Mouse (Mus musculus): Measurements from ENCODE around the gene Cdh7. TPM values are rescaled to one million over a fixed set of nuclear protein-coding genes. Genes with fewer than 3 reads are reported as not detected.

The Cdh7 gene
- total and polyA plus RNA-seq, 3 experiments, result not detected

DNA sequence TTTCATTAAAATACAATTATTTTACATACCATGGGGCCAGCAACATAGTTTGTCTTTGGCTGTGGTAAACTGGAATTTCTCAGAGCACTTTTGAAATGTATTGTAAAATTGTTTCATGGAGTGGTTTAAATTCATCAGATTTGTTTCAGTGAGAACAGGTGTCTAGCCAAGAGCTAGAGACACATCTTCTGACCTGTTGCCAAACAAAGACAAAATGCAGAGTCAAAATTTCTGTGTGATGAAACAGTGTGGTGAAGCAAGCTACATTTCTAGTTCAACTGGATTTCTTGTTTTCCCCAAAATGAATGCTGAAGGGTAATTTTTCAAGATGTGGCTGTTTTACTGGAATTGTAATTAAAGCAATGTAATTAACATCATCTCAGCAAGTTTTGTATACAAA is 22.2 kb downstream of the Cdh7 start:
- intact Hi-C loops (cut with DNase I), result no loop called here
- no peak overlapping the region for H3K4me3 ChIP-seq
- H3K9ac ChIP-seq (ENCODE audit: low read depth, low read length), result no peak overlapping the region
- DNase-seq, result no peak
- TF ChIP-seq POLR2A (IDR thresholded peaks at IDR 0.05; ENCODE audit: insufficient read depth, low read depth, low read length) (no peak), CTCF (IDR thresholded peaks at IDR 0.05) (no peak), EP300 (IDR thresholded peaks at IDR 0.05; ENCODE audit: insufficient read depth, low read depth, low read length) (no peak)
- H3K27ac ChIP-seq, result no peak overlapping the region
- H3K27me3 ChIP-seq (ENCODE audit: control insufficient read depth, insufficient read depth, low read length), result no peaks in the 10 kb centered on the region
- no peaks in the 10 kb centered on the region for H3K4me1 ChIP-seq (ENCODE audit: control insufficient read depth, insufficient read depth, low read length)
- H3K36me3 ChIP-seq (ENCODE audit: control insufficient read depth, insufficient read depth, low read length), result no peaks in the 10 kb centered on the region
- no peaks in the 10 kb centered on the region for H3K79me2 ChIP-seq (replicated peaks; ENCODE audit: control insufficient read depth, insufficient read depth, low read length)

DNA sequence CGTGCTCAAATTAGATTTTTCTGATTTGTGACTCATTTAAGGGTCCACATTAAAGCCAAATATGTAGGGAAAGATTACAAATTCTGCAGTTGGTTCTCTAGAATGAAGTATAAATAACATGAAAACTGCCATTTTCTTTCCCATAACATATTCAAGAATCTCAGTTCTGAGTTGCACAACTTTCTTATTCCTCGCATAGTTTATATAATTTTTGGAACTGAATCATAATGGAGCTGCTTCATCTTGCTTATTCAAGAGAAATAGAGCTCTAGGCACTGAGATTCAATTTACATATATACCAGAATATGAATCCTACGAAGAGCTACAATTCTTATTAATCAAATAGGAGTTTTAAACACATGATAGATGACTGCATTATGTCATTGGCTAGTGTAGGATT is 22.8 kb downstream of the Cdh7 start:
- Histone ChIP-seq H3K9ac (ENCODE audit: low read depth, low read length) (no peak overlapping the region), H3K4me3 (no peak overlapping the region), H3K79me2 (replicated peaks; ENCODE audit: control insufficient read depth, insufficient read depth, low read length) (no peaks in the 10 kb centered on the region), H3K4me1 (ENCODE audit: control insufficient read depth, insufficient read depth, low read length) (no peaks in the 10 kb centered on the region), H3K27ac (no peak overlapping the region), H3K36me3 (ENCODE audit: control insufficient read depth, insufficient read depth, low read length) (no peaks in the 10 kb centered on the region), H3K27me3 (ENCODE audit: control insufficient read depth, insufficient read depth, low read length) (no peaks in the 10 kb centered on the region)
- WGBS, result 62% methylated on average over 3 of the region's 3 CpGs
- DNase-seq, result no peak
- no peak for TF ChIP-seq CTCF (IDR thresholded peaks at IDR 0.05)
- no peak for TF ChIP-seq EP300 (IDR thresholded peaks at IDR 0.05; ENCODE audit: insufficient read depth, low read depth, low read length)
- TF ChIP-seq POLR2A (IDR thresholded peaks at IDR 0.05; ENCODE audit: insufficient read depth, low read depth, low read length), result no peak
- intact Hi-C loops (cut with DNase I), result no loop called here

- H3K79me2 ChIP-seq (replicated peaks; ENCODE audit: control insufficient read depth, insufficient read depth, low read length), result no peaks in the 10 kb centered on the region
- no peaks in the 10 kb centered on the region for H3K36me3 ChIP-seq (ENCODE audit: control insufficient read depth, insufficient read depth, low read length)
- H3K27me3 ChIP-seq (ENCODE audit: control insufficient read depth, insufficient read depth, low read length), result no peaks in the 10 kb centered on the region
- intact Hi-C loops (cut with DNase I), result no loop called here
- no peak overlapping the region for H3K27ac ChIP-seq
- DNase-seq, result no peak
- 60% methylated on average over 1 of the region's 1 CpGs for WGBS
- TF ChIP-seq EP300 (IDR thresholded peaks at IDR 0.05; ENCODE audit: insufficient read depth, low read depth, low read length) (no peak), POLR2A (IDR thresholded peaks at IDR 0.05; ENCODE audit: insufficient read depth, low read depth, low read length) (no peak), CTCF (IDR thresholded peaks at IDR 0.05) (no peak)
- no peaks in the 10 kb centered on the region for H3K4me1 ChIP-seq (ENCODE audit: control insufficient read depth, insufficient read depth, low read length)
- H3K9ac ChIP-seq (ENCODE audit: low read depth, low read length), result no peak overlapping the region
- H3K4me3 ChIP-seq, result no peak overlapping the region
Measured at GRCm38 (mm10) chr1:110012153-110012552, 29.9 kb downstream of the Cdh7 start.

DNA sequence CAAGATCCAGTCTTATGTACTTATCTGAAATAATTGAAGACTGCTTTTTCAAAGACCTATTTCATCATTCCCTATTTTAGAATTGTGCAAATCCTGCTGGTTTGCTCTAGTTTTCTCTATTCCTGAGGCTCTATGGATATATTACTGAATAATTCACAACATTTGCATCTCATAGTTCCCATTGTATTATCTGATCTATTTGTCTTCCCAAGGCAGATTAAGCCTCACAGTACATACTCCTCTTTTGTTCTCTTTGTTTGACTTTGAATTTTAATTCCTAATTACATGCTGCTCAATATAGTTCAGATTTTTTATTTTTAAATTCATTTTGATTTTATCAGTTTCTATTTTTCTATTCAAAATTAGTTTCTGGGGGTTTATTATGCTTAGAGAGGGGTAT is 74.1 kb downstream of the Cdh7 start:
- H3K4me3 ChIP-seq, result no peak overlapping the region
- no peaks in the 10 kb centered on the region for H3K36me3 ChIP-seq (ENCODE audit: control insufficient read depth, insufficient read depth, low read length)
- H3K27me3 ChIP-seq (ENCODE audit: control insufficient read depth, insufficient read depth, low read length), result no peaks in the 10 kb centered on the region
- intact Hi-C loops (cut with DNase I), result no loop called here
- no peak overlapping the region for H3K27ac ChIP-seq
- no peak overlapping the region for H3K9ac ChIP-seq (ENCODE audit: low read depth, low read length)
- TF ChIP-seq POLR2A (IDR thresholded peaks at IDR 0.05; ENCODE audit: insufficient read depth, low read depth, low read length) (no peak), CTCF (IDR thresholded peaks at IDR 0.05) (no peak), EP300 (IDR thresholded peaks at IDR 0.05; ENCODE audit: insufficient read depth, low read depth, low read length) (no peak)
- H3K4me1 ChIP-seq (ENCODE audit: control insufficient read depth, insufficient read depth, low read length), result no peaks in the 10 kb centered on the region
- no peak for DNase-seq
- H3K79me2 ChIP-seq (replicated peaks; ENCODE audit: control insufficient read depth, insufficient read depth, low read length), result no peaks in the 10 kb centered on the region

GRCm38 (mm10) chr1:110067405-110067804 is 85.2 kb downstream of the Cdh7 start:
- Histone ChIP-seq H3K4me3 (no peak overlapping the region), H3K27me3 (ENCODE audit: control insufficient read depth, insufficient read depth, low read length) (no peaks in the 10 kb centered on the region), H3K4me1 (ENCODE audit: control insufficient read depth, insufficient read depth, low read length) (no peaks in the 10 kb centered on the region), H3K36me3 (ENCODE audit: control insufficient read depth, insufficient read depth, low read length) (no peaks in the 10 kb centered on the region), H3K79me2 (replicated peaks; ENCODE audit: control insufficient read depth, insufficient read depth, low read length) (no peaks in the 10 kb centered on the region), H3K9ac (ENCODE audit: low read depth, low read length) (no peak overlapping the region), H3K27ac (no peak overlapping the region)
- intact Hi-C loops (cut with DNase I), result no loop called here
- DNase-seq, result no peak
- TF ChIP-seq EP300 (IDR thresholded peaks at IDR 0.05; ENCODE audit: insufficient read depth, low read depth, low read length) (no peak), CTCF (IDR thresholded peaks at IDR 0.05) (no peak), POLR2A (IDR thresholded peaks at IDR 0.05; ENCODE audit: insufficient read depth, low read depth, low read length) (no peak)
- WGBS, result 77% methylated on average over 1 of the region's 1 CpGs

DNA sequence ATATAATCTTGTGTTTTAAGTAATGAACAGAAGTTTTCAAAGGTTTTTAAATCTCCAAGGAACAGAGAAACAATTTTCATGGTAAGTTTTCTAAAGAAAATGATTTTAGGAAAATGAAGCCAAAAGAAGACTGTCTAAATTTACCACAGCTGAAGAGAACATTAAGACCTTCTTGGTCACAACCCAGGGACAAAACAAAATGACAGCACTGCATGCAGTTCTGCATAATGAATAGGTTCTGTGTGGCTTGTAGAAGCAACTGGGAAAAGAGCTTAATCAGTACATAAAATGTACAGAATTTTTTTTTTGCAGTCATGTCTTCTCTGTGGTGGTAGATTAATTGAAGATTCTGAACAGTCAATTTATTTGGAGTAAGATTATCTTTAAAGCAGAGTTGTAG is 96.2 kb downstream of the Cdh7 start:
- Histone ChIP-seq H3K27me3 (ENCODE audit: control insufficient read depth, insufficient read depth, low read length) (no peaks in the 10 kb centered on the region), H3K9ac (ENCODE audit: low read depth, low read length) (no peak overlapping the region), H3K4me3 (no peak overlapping the region), H3K36me3 (ENCODE audit: control insufficient read depth, insufficient read depth, low read length) (no peaks in the 10 kb centered on the region), H3K79me2 (replicated peaks; ENCODE audit: control insufficient read depth, insufficient read depth, low read length) (no peaks in the 10 kb centered on the region), H3K27ac (no peak overlapping the region), H3K4me1 (ENCODE audit: control insufficient read depth, insufficient read depth, low read length) (no peaks in the 10 kb centered on the region)
- no peak for DNase-seq
- TF ChIP-seq CTCF (IDR thresholded peaks at IDR 0.05) (no peak), EP300 (IDR thresholded peaks at IDR 0.05; ENCODE audit: insufficient read depth, low read depth, low read length) (no peak), POLR2A (IDR thresholded peaks at IDR 0.05; ENCODE audit: insufficient read depth, low read depth, low read length) (no peak)
- intact Hi-C loops (cut with DNase I), result no loop called here

All from heart, adult 2 months (tissue).